In the genomic region with DNA sequence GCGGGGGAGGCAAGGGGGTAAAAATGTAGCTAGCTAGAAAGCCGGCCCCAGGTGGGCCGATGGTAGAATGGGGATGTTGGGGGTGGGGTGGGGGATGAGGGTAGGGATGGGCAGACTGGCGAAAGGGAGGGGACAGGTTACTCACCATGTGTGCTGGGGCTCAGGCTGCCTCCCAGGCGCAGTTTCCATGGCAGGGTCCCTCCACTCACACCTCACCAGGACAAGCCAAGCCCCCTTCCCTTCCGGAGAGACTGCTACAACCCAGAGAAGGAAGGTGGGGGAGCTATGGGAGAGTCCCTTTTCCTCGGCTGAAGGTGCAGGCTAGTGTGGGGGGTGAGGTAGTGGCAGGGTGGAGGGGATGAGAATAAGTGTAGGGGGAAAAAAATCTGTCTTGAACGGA, we compare ENCODE assay signal across 10 mouse cellular contexts. TPM values are rescaled to one million over a fixed set of nuclear protein-coding genes. Genes with fewer than 3 reads are reported as not detected.
DNase-seq lines count a peak whose midpoint lies in the region; ATAC-seq lines count a peak whose summit lies in the region.
"Had no signal": no experiment of that assay in that cellular context is flagged by ENCODE, and none has a peak within 500 bp of the region (broad histone marks: within the 10 kb centered on the region; RNA-seq: fewer than 3 reads in every experiment).

No protein-coding gene starts in this region.

- 2% methylated on average over 8 of the region's 8 CpGs for WGBS in heart, embryonic 14.5 days
- WGBS in forebrain, embryonic 12.5 days = 0% methylated on average over 8 of the region's 8 CpGs
- WGBS in midbrain, embryonic 10.5 days = 0% methylated on average over 8 of the region's 8 CpGs

- peak overlapping the region in 1 of 2 experiments; percentile 55; a peak in 1 of 4 replicates for H3K4me3 ChIP-seq in heart, embryonic 14.5 days (ENCODE audit: control insufficient read depth in 1 of 2, insufficient read depth in 1 of 2, low read depth in 1 of 2, low read length in 2 of 2)
- peak overlapping the region; percentile 62 for H3K4me3 ChIP-seq in forebrain, embryonic 12.5 days (replicated peaks)
- H3K4me3 ChIP-seq in midbrain, embryonic 10.5 days = peak overlapping the region; percentile 81
- H3K4me3 ChIP-seq: erythroblast, embryonic 14.5 days had no signal

- H3K27ac ChIP-seq in heart, embryonic 14.5 days (replicated peaks in 1 of 2; ENCODE audit: control insufficient read depth in 1 of 2, insufficient read depth in 1 of 2, low read depth in 2 of 2, low read length in 2 of 2) = no peak overlapping the region
- H3K27ac ChIP-seq in forebrain, embryonic 12.5 days = peak overlapping the region; percentile 76
- H3K27ac ChIP-seq in midbrain, embryonic 10.5 days (replicated peaks) = peak overlapping the region; percentile 84

- no peaks in the 10 kb centered on the region for H3K36me3 ChIP-seq in heart, embryonic 14.5 days (ENCODE audit: control insufficient read depth, insufficient read depth, low read length)
- no peaks in the 10 kb centered on the region for H3K36me3 ChIP-seq in forebrain, embryonic 12.5 days (replicated peaks)
- no peaks in the 10 kb centered on the region for H3K36me3 ChIP-seq in midbrain, embryonic 10.5 days

- H3K27me3 ChIP-seq in heart, embryonic 14.5 days (ENCODE audit: control insufficient read depth, insufficient read depth, low read length) = peaks cover 69% of the 10 kb centered on the region
- H3K27me3 ChIP-seq in forebrain, embryonic 12.5 days = peaks cover 65% of the 10 kb centered on the region
- H3K27me3 ChIP-seq in midbrain, embryonic 10.5 days (ENCODE audit: low read depth, poor library complexity, severe bottlenecking) = peaks cover 76% of the 10 kb centered on the region

- H3K9me3 ChIP-seq in heart, embryonic 14.5 days (ENCODE audit: control insufficient read depth, low read length) = no peaks in the 10 kb centered on the region
- no peaks in the 10 kb centered on the region for H3K9me3 ChIP-seq in forebrain, embryonic 12.5 days
- H3K9me3 ChIP-seq in midbrain, embryonic 10.5 days (replicated peaks) = no peaks in the 10 kb centered on the region

- H3K4me2 ChIP-seq in heart, embryonic 14.5 days (ENCODE audit: low read length) = peak overlapping the region; percentile 92
- H3K4me2 ChIP-seq in forebrain, embryonic 12.5 days = peak overlapping the region; percentile 94

- ATAC-seq in heart, embryonic 14.5 days (ENCODE audit: insufficient number of reproducible peaks, insufficient read depth, low FRiP score, low read depth) = no peak
- peak; percentile 42 for ATAC-seq in forebrain, embryonic 12.5 days (ENCODE audit: low FRiP score)
- ATAC-seq in megakaryocyte progenitor cell, adult 5-6 weeks (replicated peaks; ENCODE audit: poor library complexity) = no peak

- peaks cover 2 to 20% of the 10 kb centered on the region in 2 experiments; a peak in 3 of 4 replicates for H3K4me1 ChIP-seq in heart, embryonic 14.5 days (ENCODE audit: control insufficient read depth in 2 of 2, insufficient read depth in 2 of 2, low read length in 2 of 2)
- H3K4me1 ChIP-seq in forebrain, embryonic 12.5 days = peaks cover 41% of the 10 kb centered on the region
- peaks cover 42% of the 10 kb centered on the region for H3K4me1 ChIP-seq in midbrain, embryonic 10.5 days

- H3K9ac ChIP-seq in heart, embryonic 14.5 days (ENCODE audit: low read length) = no peak overlapping the region
- H3K9ac ChIP-seq in forebrain, embryonic 12.5 days = peak overlapping the region; percentile 81

- no peak for DNase-seq in heart, adult 18-20 months
- DNase-seq in R1 (ENCODE audit: low read depth, low spot score) = peak; percentile 38
- peak; percentile 40 for DNase-seq in midbrain, embryonic 10.5 days (ENCODE audit: low spot score)
- DNase-seq in layer of hippocampus, adult 9-11 months = no peak
- no peak for DNase-seq in urinary bladder, postnatal 10 days (ENCODE audit: low spot score)

RNA-seq across cellular contexts. Expression of a gene that starts 0.9 kb away (rescaled TPM):
- polyA plus RNA-seq in heart, embryonic 14.5 days (2014; fragmentation: Nextera tagmentation; extraction: Ambion mirVana) = 0.05 and 0.18 TPM in 2 replicates
- total RNA-seq in heart, adult 18-20 months (2021) = under 1 TPM in 1 of 2 experiments, not detected in 1; 0.08 TPM
- polyA plus RNA-seq in forebrain, embryonic 12.5 days (2016; fragmentation: Nextera tagmentation; extraction: Ambion mirVana) = 9.0 and 9.4 TPM in 2 replicates
- 0.53 and 1.2 TPM in 2 replicates for polyA plus RNA-seq in midbrain, embryonic 10.5 days (2016; fragmentation: Nextera tagmentation; extraction: Ambion mirVana)
- total RNA-seq in megakaryocyte progenitor cell, adult 5-6 weeks (2015) = not detected in 2 replicates
- total RNA-seq in megakaryocyte progenitor cell, adult 5-6 weeks (2017) = not detected in 2 replicates
- total RNA-seq: MEL had no signal
- polyA plus RNA-seq: erythroblast, embryonic 14.5 days had no signal

RNA-seq across cellular contexts. Expression of a gene that starts 9.5 kb away (rescaled TPM):
- 7.6 and 8.6 TPM in 2 replicates for polyA plus RNA-seq in heart, embryonic 14.5 days (2014; fragmentation: Nextera tagmentation; extraction: Ambion mirVana)
- 1 to 10 TPM; 3.3 to 8.3 TPM for total RNA-seq in heart, adult 18-20 months (2021)
- polyA plus RNA-seq in forebrain, embryonic 12.5 days (2016; fragmentation: Nextera tagmentation; extraction: Ambion mirVana) = 10.2 and 11.4 TPM in 2 replicates
- polyA plus RNA-seq in midbrain, embryonic 10.5 days (2016; fragmentation: Nextera tagmentation; extraction: Ambion mirVana) = 12.7 and 15.0 TPM in 2 replicates
- 31.3 and 52.7 TPM in 2 replicates for total RNA-seq in megakaryocyte progenitor cell, adult 5-6 weeks (2015)
- total RNA-seq in megakaryocyte progenitor cell, adult 5-6 weeks (2017) = 17.4 and 18.3 TPM in 2 replicates

RNA-seq across cellular contexts. Expression of a gene that starts 21.3 kb away (rescaled TPM):
- polyA plus RNA-seq in heart, embryonic 14.5 days (2014; fragmentation: Nextera tagmentation; extraction: Ambion mirVana) = 12.8 and 15.1 TPM in 2 replicates
- total RNA-seq in heart, adult 18-20 months (2021) = 10 to 100 TPM; 11.3 to 12.9 TPM
- polyA plus RNA-seq in forebrain, embryonic 12.5 days (2016; fragmentation: Nextera tagmentation; extraction: Ambion mirVana) = 32.0 and 33.0 TPM in 2 replicates
- 28.1 and 30.8 TPM in 2 replicates for polyA plus RNA-seq in midbrain, embryonic 10.5 days (2016; fragmentation: Nextera tagmentation; extraction: Ambion mirVana)
- total RNA-seq in megakaryocyte progenitor cell, adult 5-6 weeks (2015) = 7.3 and 7.7 TPM in 2 replicates
- total RNA-seq in megakaryocyte progenitor cell, adult 5-6 weeks (2017) = 10.9 and 11.5 TPM in 2 replicates

RNA-seq across cellular contexts. Expression of a gene that starts 23.7 kb away (rescaled TPM):
- polyA plus RNA-seq in heart, embryonic 14.5 days (2014; fragmentation: Nextera tagmentation; extraction: Ambion mirVana) = 2.6 and 3.0 TPM in 2 replicates
- total RNA-seq in heart, adult 18-20 months (2021) = 1 to 10 TPM; 4.5 to 5.0 TPM
- polyA plus RNA-seq in forebrain, embryonic 12.5 days (2016; fragmentation: Nextera tagmentation; extraction: Ambion mirVana) = 26.3 and 28.1 TPM in 2 replicates
- 7.6 and 12.5 TPM in 2 replicates for polyA plus RNA-seq in midbrain, embryonic 10.5 days (2016; fragmentation: Nextera tagmentation; extraction: Ambion mirVana)
- total RNA-seq in megakaryocyte progenitor cell, adult 5-6 weeks (2015) = 2.5 and 3.1 TPM in 2 replicates
- 0.75 and 1.1 TPM in 2 replicates for total RNA-seq in megakaryocyte progenitor cell, adult 5-6 weeks (2017)

Comparison
In these comparisons a context has a peak if more than half of its experiments do, and no peak if none do; other contexts are left out.
1. H3K27ac ChIP-seq: peak in forebrain, embryonic 12.5 days (single experiment) and midbrain, embryonic 10.5 days (single experiment); none in heart, embryonic 14.5 days (0 of 2).
2. DNase-seq: peak in R1 (single experiment) and midbrain, embryonic 10.5 days (single experiment); none in heart, adult 18-20 months (0 of 2), layer of hippocampus, adult 9-11 months (single experiment) and urinary bladder, postnatal 10 days (single experiment).